Mouse (Mus musculus) kidney, adult 8-10 months (tissue): Measurements from ENCODE around the gene Sertad1.
A peak's percentile ranks its signal among the peaks of the same experiment; 100 is the strongest.
"Not testable (repeated sequence)": the region's sequence is repeated elsewhere in the genome, so short reads cannot be mapped to it uniquely, and the experiment has no call there.

ENCODE experiments used
- DNase-seq, 2 experiments: peaks; one replicate each; pipeline ENCODE4 v3.0.0; 2022

Gene Sertad1

GRCm38 (mm10) chr7:27473835-27474489, 12.7 kb upstream of the Sertad1 start:
- DNase-seq: no peak

- peak; percentile 99 for DNase-seq
These were observed 12.2 kb upstream of the Sertad1 start for GRCm38 (mm10) chr7:27474490-27474954.

GRCm38 (mm10) chr7:27475596-27475995, 11.1 kb upstream of the Sertad1 start:
- DNase-seq: no peak

- DNase-seq: peak; percentile 59 to 70
These were observed 10.5 kb upstream of the Sertad1 start for GRCm38 (mm10) chr7:27476098-27476635.

- DNase-seq: no peak
These were observed 8.1 kb upstream of the Sertad1 start for GRCm38 (mm10) chr7:27478561-27478960.

- DNase-seq: peak; percentile 71 to 75
These were observed 7.0 kb upstream of the Sertad1 start for GRCm38 (mm10) chr7:27479750-27480149.

- peak in 1 of 2 experiments; percentile 46 for DNase-seq
These were observed 6.2 kb upstream of the Sertad1 start for GRCm38 (mm10) chr7:27480506-27480905.

- peak in 1 of 2 experiments; percentile 32 for DNase-seq
These were observed 5.6 kb upstream of the Sertad1 start for GRCm38 (mm10) chr7:27480927-27481626.

- peak; percentile 93 to 96 for DNase-seq
These were observed 5.1 kb upstream of the Sertad1 start for GRCm38 (mm10) chr7:27481627-27481969.

- DNase-seq: no peak
These were observed 2.9 kb upstream of the Sertad1 start for GRCm38 (mm10) chr7:27483860-27484259.

GRCm38 (mm10) chr7:27486102-27486769, 474 bp upstream of the Sertad1 start:
- DNase-seq: peak in 1 of 2 experiments; percentile 54

GRCm38 (mm10) chr7:27487740-27488268, 1.1 kb downstream of the Sertad1 start:
- DNase-seq: peak; percentile 64 to 73

- no peak for DNase-seq
These were observed 2.7 kb downstream of the Sertad1 start for GRCm38 (mm10) chr7:27489270-27489869.

GRCm38 (mm10) chr7:27490227-27490542, 3.5 kb downstream of the Sertad1 start:
- DNase-seq: no peak

GRCm38 (mm10) chr7:27490543-27491329, 4.0 kb downstream of the Sertad1 start:
- DNase-seq: peak; percentile 93 to 96

- peak; percentile 41 to 63 for DNase-seq
These were observed 5.1 kb downstream of the Sertad1 start for GRCm38 (mm10) chr7:27491856-27492255.

GRCm38 (mm10) chr7:27493022-27493421, 6.3 kb downstream of the Sertad1 start:
- DNase-seq: no peak

- no peak for DNase-seq
These were observed 6.7 kb downstream of the Sertad1 start for GRCm38 (mm10) chr7:27493450-27493849.

- not testable (repeated sequence) for DNase-seq
These were observed 8.1 kb downstream of the Sertad1 start for GRCm38 (mm10) chr7:27494659-27495367.

GRCm38 (mm10) chr7:27499036-27499435, 12.3 kb downstream of the Sertad1 start, which contains the start of gene Prx:
Gene Prx, plus strand, starts transcription at chr7:27499324.
- DNase-seq: no peak

GRCm38 (mm10) chr7:27501620-27502019, 14.9 kb downstream of the Sertad1 start:
- peak; percentile 33 to 49 for DNase-seq
